Mouse (Mus musculus) ES-E14 (cell line): ENCODE data around the gene Metap1d. TPM values are rescaled to one million over a fixed set of nuclear protein-coding genes. Genes with fewer than 3 reads are reported as not detected.
A peak's percentile ranks its signal among the peaks of the same experiment; 100 is the strongest.

Experiments used
- DNase-seq: peaks from one replicate; pipeline ENCODE4 v3.0.0-alpha.2; 2013; ENCODE audit warnings: low read depth, low spot score
- H3K27ac ChIP-seq: 2 replicates; pipeline ENCODE4 v1.5.1; 2012; ENCODE audit warnings: low read depth, mild to moderate bottlenecking, low read length, moderate library complexity, mixed read lengths; ENCODE audit not compliant: poor library complexity, insufficient read depth, severe bottlenecking
- H3K36me3 ChIP-seq: 2 replicates; pipeline ENCODE4 v1.6.1; 2012; ENCODE audit warnings: mild to moderate bottlenecking, low read length, moderate library complexity, mixed read lengths; ENCODE audit not compliant: control insufficient read depth, poor library complexity, insufficient read depth, severe bottlenecking
- H3K4me1 ChIP-seq, 2 experiments: fragments of 150-350 bp in 1 of 2; sonication (generic) in 1 of 2; 2 replicates each; pipeline ENCODE4 v1.6.1; 2012; ENCODE audit warnings: low read length in 2 of 2, mild to moderate bottlenecking in 1 of 2, mixed read lengths in 1 of 2; ENCODE audit not compliant: control insufficient read depth in 2 of 2, insufficient read depth in 2 of 2, poor library complexity in 1 of 2
- H3K4me3 ChIP-seq, 2 experiments: fragments of 150-350 bp in 1 of 2; sonication (generic) in 1 of 2; 2 replicates each; pipeline ENCODE4 v1.5.1; 2012; ENCODE audit warnings: low read length in 2 of 2, low read depth in 1 of 2, mild to moderate bottlenecking in 1 of 2, mixed read lengths in 1 of 2; ENCODE audit not compliant: insufficient read depth in 1 of 2, poor library complexity in 1 of 2, severe bottlenecking in 1 of 2
- H3K9ac ChIP-seq: 2 replicates; pipeline ENCODE4 v1.6.1; 2012; ENCODE audit warnings: low read depth, mild to moderate bottlenecking, low read length, mixed read lengths; ENCODE audit not compliant: poor library complexity, insufficient read depth, severe bottlenecking
- H3K9me3 ChIP-seq: fragments of 150-350 bp; sonication (generic); 2 replicates; pipeline ENCODE4 v1.6.1; 2012; ENCODE audit warnings: low read depth, mild to moderate bottlenecking, low read length; ENCODE audit not compliant: control insufficient read depth, insufficient read depth
- CHD2 ChIP-seq: IDR thresholded peaks from 2 replicates; pipeline ENCODE4 v1.6.1; 2014; ENCODE audit warnings: mild to moderate bottlenecking, low read depth, low read length, inconsistent platforms
- HCFC1 ChIP-seq: IDR thresholded peaks from 2 replicates; pipeline ENCODE4 v1.6.1; 2012; ENCODE audit warnings: low read length, inconsistent platforms, borderline replicate concordance; ENCODE audit not compliant: insufficient read depth
- MAFK ChIP-seq: IDR thresholded peaks from 2 replicates; pipeline ENCODE4 v1.6.1; 2014; ENCODE audit warnings: mild to moderate bottlenecking, low read depth, low read length, inconsistent platforms; ENCODE audit not compliant: insufficient read depth
- ZC3H11A ChIP-seq: IDR thresholded peaks from 2 replicates; pipeline ENCODE4 v1.6.1; 2012; ENCODE audit warnings: low read depth, mild to moderate bottlenecking, inconsistent platforms, low read length, borderline replicate concordance
- ZNF384 ChIP-seq: IDR thresholded peaks from 2 replicates; pipeline ENCODE4 v1.6.1; 2012; ENCODE audit warnings: low read depth, low read length, inconsistent platforms
- in situ Hi-C, 2 experiments: fragments of 600-800 bp; cut with MboI; formaldehyde crosslinking; loops; one replicate each; pipeline ENCODE4 v1.15.1; 2025; ENCODE audit warnings: low sequenced_read_pairs in 2 of 2, inconsistent platforms in 1 of 2; ENCODE audit not compliant: unreplicated experiment in 2 of 2
- total RNA-seq: library from RNA; depleted of rRNA; stranded (reverse); fragments of 300-350 nt; gene quantifications from 2 replicates; pipeline ENCODE4 v1.2.3, GENCODE M21; 2012

The Metap1d gene
- total RNA-seq, 1 experiment: 18.8 TPM

DNA sequence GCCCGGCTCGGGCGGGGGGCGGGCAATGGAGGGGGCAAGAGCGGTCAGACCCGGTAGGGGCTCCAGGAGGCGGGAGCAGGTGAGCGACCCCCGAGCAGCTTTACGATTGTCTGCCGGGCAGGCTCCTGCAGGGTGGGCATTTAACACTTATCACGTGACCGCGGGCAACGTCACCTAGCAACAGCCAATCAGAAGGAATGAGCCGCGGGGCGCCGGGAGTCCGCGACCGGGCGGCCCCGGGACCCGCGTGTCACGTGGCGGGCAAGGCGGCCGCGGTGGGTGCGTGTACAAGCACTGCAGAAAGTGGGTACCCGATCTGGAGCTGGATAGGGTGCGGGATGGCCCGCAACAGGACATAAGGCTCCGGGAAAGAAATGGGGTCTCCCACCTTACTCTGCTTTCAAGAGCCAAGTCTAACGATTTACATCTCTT lies 93.6 kb downstream of the Metap1d start, which contains the start of gene Dlx2:
Gene Dlx2, minus strand, starts transcription at position 115 of the 432 bp plus-strand sequence.
- no peaks in the 10 kb centered on the region for H3K36me3 ChIP-seq
- peak within 1 kb of the TSS; percentile 66 to 76 for H3K4me3 ChIP-seq
- in situ Hi-C loops: loop anchor here (5.0 to 25.0 kb wide), 4 partner anchors 94 to 1959 kb away; partner anchors contain the start of genes Lrp2 (in 1 of the 2) and Metap1d (in 1 of the 2)
- peaks cover 0 to 8% of the 10 kb centered on the region in 2 experiments; a peak in 1 of 4 replicates for H3K4me1 ChIP-seq
- no peak for TF ChIP-seq ZC3H11A
- TF ChIP-seq ZNF384: no peak
- TF ChIP-seq CHD2: no peak
- no peak for TF ChIP-seq HCFC1
- no peak for TF ChIP-seq MAFK
- H3K9ac ChIP-seq: 0 out of 2 replicates have a peak within 1 kb of the TSS, but pooled peaks have one; percentile 23
- DNase-seq: no peak
- H3K9me3 ChIP-seq: no peaks in the 10 kb centered on the region
- H3K27ac ChIP-seq: no peak within 1 kb of the TSS

DNA sequence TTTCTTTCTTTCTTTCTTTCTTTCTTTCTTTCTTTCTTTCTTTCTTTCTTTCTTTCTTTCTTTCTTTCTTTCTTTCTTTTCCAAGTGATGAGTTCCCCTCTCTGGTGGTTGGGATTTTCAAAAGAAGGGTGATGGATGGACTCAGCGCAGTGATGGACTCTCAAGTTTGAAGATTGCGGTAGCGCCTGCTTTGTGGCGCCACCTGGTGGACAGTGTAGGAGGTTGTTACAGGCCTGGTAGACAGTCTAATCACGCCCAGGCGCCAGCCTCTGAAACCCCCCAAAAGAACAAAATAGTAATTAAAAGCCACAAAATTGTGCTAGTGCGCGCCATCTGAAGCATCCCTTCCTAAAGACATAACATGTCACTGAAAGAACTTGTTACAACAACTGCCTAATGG lies 94.8 kb downstream of the Metap1d start:
- Histone ChIP-seq H3K4me1 (peaks cover 0 to 8% of the 10 kb centered on the region in 2 experiments; a peak in 1 of 4 replicates), H3K9ac (no peak overlapping the region), H3K27ac (no peak overlapping the region), H3K36me3 (no peaks in the 10 kb centered on the region), H3K4me3 (no peak overlapping the region), H3K9me3 (no peaks in the 10 kb centered on the region)
- no peak for DNase-seq
- in situ Hi-C loops: loop anchor here (5.0 to 25.0 kb wide), 4 partner anchors 96 to 1961 kb away; partner anchors contain the start of genes Lrp2 (in 1 of the 2) and Metap1d (in 1 of the 2)
- TF ChIP-seq ZNF384 (no peak), ZC3H11A (peak; percentile 84)

DNA sequence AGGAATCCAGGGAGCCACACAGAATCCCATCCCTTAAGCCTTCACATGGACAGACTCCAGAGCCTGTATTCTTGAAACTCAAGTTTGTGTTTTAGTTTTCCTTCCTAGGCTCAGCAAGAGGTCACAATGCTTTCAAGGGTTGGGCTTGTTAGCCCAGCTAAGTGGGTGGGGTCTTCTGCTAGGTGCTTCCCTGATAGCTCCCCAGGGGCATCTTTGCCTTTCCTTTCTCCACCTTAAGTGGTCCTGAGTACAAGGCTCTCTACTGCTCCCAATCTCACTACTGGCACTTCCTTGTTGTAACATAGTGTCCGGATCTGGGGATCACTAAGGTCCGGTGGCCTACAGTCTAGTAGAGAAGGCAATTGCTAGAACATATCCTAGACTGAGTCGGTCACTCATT lies 97.3 kb downstream of the Metap1d start:
- TF ChIP-seq ZNF384: no peak
- TF ChIP-seq HCFC1: no peak
- no peak for TF ChIP-seq ZC3H11A
- TF ChIP-seq CHD2: no peak
- no peak for TF ChIP-seq MAFK

DNA sequence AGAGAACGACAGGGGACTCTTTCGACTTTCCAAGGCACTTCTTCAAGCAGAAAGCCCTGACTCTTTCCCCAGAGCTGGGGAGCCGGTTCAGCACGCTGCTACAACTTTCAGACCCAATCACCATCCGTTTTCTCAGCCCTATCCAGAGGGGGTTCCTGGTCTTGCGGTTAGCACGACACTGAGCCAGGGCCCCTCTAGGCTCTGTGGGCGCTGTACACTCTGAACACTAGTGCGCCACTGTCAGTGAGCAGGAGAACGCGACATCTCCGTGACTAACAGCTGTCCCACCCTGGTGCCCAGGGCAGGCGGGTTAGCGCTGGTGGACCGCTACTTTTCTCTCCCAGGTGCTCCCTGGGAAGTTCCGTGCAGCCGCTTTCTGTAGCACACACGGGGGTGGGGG lies 98.6 kb downstream of the Metap1d start:
- Histone ChIP-seq H3K9me3 (no peaks in the 10 kb centered on the region), H3K4me3 (peak overlapping the region in 1 of 2 experiments; percentile 22; a peak in 1 of 4 replicates), H3K36me3 (no peaks in the 10 kb centered on the region), H3K4me1 (peaks cover 0 to 4% of the 10 kb centered on the region in 2 experiments; a peak in 1 of 4 replicates), H3K27ac (no peak overlapping the region), H3K9ac (no peak overlapping the region)
- in situ Hi-C loops: no loop called here
- TF ChIP-seq ZC3H11A: no peak
- TF ChIP-seq HCFC1: no peak
- no peak for TF ChIP-seq CHD2
- TF ChIP-seq ZNF384: no peak
- no peak for TF ChIP-seq MAFK
- DNase-seq: no peak

More for the DNA sequence above, 97.3 kb downstream of the Metap1d start:
- Histone ChIP-seq H3K9me3 (no peaks in the 10 kb centered on the region), H3K9ac (no peak overlapping the region), H3K36me3 (no peaks in the 10 kb centered on the region), H3K4me3 (no peak overlapping the region), H3K4me1 (peaks cover 0 to 4% of the 10 kb centered on the region in 2 experiments; a peak in 1 of 4 replicates), H3K27ac (no peak overlapping the region)
- in situ Hi-C loops: no loop called here
- no peak for DNase-seq

DNA sequence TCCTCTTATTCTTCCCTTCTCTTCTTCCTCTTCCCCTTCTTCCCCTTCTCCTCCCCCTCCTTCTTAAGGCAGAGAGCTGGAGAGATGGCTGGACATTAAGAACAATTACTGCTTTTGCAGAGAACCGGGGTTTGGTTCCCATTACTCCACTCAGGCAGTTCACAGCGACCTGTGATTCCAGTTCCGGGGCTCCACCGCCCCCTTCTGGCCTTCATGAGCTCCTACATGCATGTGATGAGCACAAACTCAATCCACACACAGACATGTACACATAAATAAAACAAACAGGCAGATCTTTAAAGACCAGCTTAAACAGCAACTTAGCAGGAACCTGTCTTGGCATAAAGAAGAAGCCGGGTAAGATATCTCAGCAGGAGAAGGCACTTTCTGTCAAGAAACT lies 103.0 kb downstream of the Metap1d start:
- no peak overlapping the region for H3K4me3 ChIP-seq
- in situ Hi-C loops: no loop called here
- H3K9ac ChIP-seq: no peak overlapping the region
- H3K4me1 ChIP-seq: peaks cover 0 to 3% of the 10 kb centered on the region in 2 experiments; a peak in 1 of 4 replicates
- TF ChIP-seq HCFC1: no peak
- no peak; the same call in 1 of the 2 replicates for TF ChIP-seq ZC3H11A
- TF ChIP-seq MAFK: no peak
- no peak for TF ChIP-seq CHD2
- no peak for TF ChIP-seq ZNF384
- no peaks in the 10 kb centered on the region for H3K9me3 ChIP-seq
- H3K27ac ChIP-seq: no peak overlapping the region
- DNase-seq: peak; percentile 44
- no peaks in the 10 kb centered on the region for H3K36me3 ChIP-seq
